18 mouse cellular contexts compared by ENCODE assay signal in the genomic region with DNA sequence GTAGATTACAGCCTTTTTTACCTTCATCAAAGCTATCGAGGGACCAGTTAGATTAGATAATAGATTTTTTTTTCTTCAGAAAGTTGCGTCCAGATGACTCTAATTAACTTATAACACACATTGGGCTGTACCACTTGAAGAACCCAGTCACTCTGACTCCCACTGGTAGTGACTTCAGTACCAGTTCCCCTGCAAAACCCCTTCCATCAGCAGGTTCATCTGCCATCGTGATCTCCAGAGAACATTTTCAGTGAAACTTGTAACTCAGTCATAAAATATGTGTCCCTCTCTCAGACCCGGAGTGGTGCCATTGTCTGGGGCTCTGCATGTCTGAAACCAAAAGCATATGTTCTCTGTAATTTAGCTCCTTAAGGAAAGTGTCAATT.
DNase-seq lines count a peak whose midpoint lies in the region; ATAC-seq and TF ChIP-seq lines count a peak whose summit lies in the region.
"Had no signal": no experiment of that assay in that cellular context is flagged by ENCODE, and none has a peak within 500 bp of the region (broad histone marks: within the 10 kb centered on the region; RNA-seq: fewer than 3 reads in every experiment).

No protein-coding gene starts in this region.

- 0 out of 2 replicates have a peak, but pooled peaks cover 3% of the 10 kb centered on the region for H3K36me3 ChIP-seq in hindbrain, embryonic 10.5 days
- H3K36me3 ChIP-seq in hindbrain, embryonic 14.5 days (replicated peaks; ENCODE audit: control insufficient read depth, insufficient read depth): no peaks in the 10 kb centered on the region
- H3K36me3 ChIP-seq in midbrain, embryonic 11.5 days (ENCODE audit: control insufficient read depth, insufficient read depth, low read length): no peaks in the 10 kb centered on the region
- no peaks in the 10 kb centered on the region for H3K36me3 ChIP-seq in midbrain, postnatal 0 days (ENCODE audit: insufficient read depth, low read length)
- H3K36me3 ChIP-seq in embryonic facial prominence, embryonic 10.5 days (replicated peaks): no peaks in the 10 kb centered on the region
- no peaks in the 10 kb centered on the region for H3K36me3 ChIP-seq in midbrain, embryonic 14.5 days (ENCODE audit: control insufficient read depth, insufficient read depth, low read length)
- no peaks in the 10 kb centered on the region for H3K36me3 ChIP-seq in heart, embryonic 10.5 days
- H3K36me3 ChIP-seq: embryonic facial prominence, embryonic 12.5 days; forebrain, embryonic 12.5 days; hindbrain, embryonic 15.5 days had no signal

- peak overlapping the region; percentile 79 for H3K27ac ChIP-seq in hindbrain, embryonic 10.5 days
- no peak overlapping the region for H3K27ac ChIP-seq in hindbrain, embryonic 14.5 days
- H3K27ac ChIP-seq in midbrain, embryonic 11.5 days (ENCODE audit: low read depth, low read length): peak overlapping the region; percentile 40
- no peak overlapping the region for H3K27ac ChIP-seq in midbrain, postnatal 0 days (ENCODE audit: low read depth, low read length)
- peak overlapping the region; percentile 49 for H3K27ac ChIP-seq in embryonic facial prominence, embryonic 10.5 days (replicated peaks)
- H3K27ac ChIP-seq in midbrain, embryonic 14.5 days (replicated peaks; ENCODE audit: low read depth, low read length): no peak overlapping the region
- no peak overlapping the region for H3K27ac ChIP-seq in heart, embryonic 10.5 days
- H3K27ac ChIP-seq: embryonic facial prominence, embryonic 12.5 days; forebrain, embryonic 12.5 days; heart, embryonic 13.5 days; hindbrain, embryonic 15.5 days had no signal

- peak; percentile 45 for DNase-seq in hindbrain, embryonic 10.5 days (ENCODE audit: low spot score)
- DNase-seq in hindbrain, embryonic 14.5 days (ENCODE audit: low spot score): no peak
- peak; percentile 93 for DNase-seq in midbrain, embryonic 11.5 days (ENCODE audit: low spot score, missing footprints)
- DNase-seq in midbrain, postnatal 0 days (ENCODE audit: low spot score): no peak
- DNase-seq in embryonic facial prominence, embryonic 10.5 days (ENCODE audit: low spot score): no peak
- peak; percentile 13 for DNase-seq in midbrain, embryonic 14.5 days
- no peak for DNase-seq in heart, embryonic 10.5 days (ENCODE audit: low spot score)
- DNase-seq: adrenal gland, postnatal 10 days; cerebellum, adult 11 months; cerebellum, adult 8-10 months; cerebellum, postnatal 14 days; forebrain, postnatal 0 days; gastrocnemius, postnatal 14 days; heart, postnatal 36 days had no signal

- peaks cover 93% of the 10 kb centered on the region for H3K27me3 ChIP-seq in hindbrain, embryonic 10.5 days (ENCODE audit: insufficient read depth, poor library complexity, severe bottlenecking)
- peaks cover 15% of the 10 kb centered on the region; the same call in 1 of the 2 replicates for H3K27me3 ChIP-seq in hindbrain, embryonic 14.5 days (ENCODE audit: control insufficient read depth, insufficient read depth, low read length)
- H3K27me3 ChIP-seq in midbrain, embryonic 11.5 days (ENCODE audit: control insufficient read depth, insufficient read depth, low read length): peaks cover 51% of the 10 kb centered on the region
- H3K27me3 ChIP-seq in midbrain, postnatal 0 days (ENCODE audit: insufficient read depth, low read length): no peaks in the 10 kb centered on the region
- H3K27me3 ChIP-seq in embryonic facial prominence, embryonic 10.5 days (replicated peaks; ENCODE audit: low read depth, poor library complexity, severe bottlenecking): peaks cover 88% of the 10 kb centered on the region
- H3K27me3 ChIP-seq in midbrain, embryonic 14.5 days (ENCODE audit: control insufficient read depth, insufficient read depth, low read length): peaks cover 22% of the 10 kb centered on the region
- H3K27me3 ChIP-seq in heart, embryonic 10.5 days (ENCODE audit: insufficient read depth, poor library complexity, severe bottlenecking): peaks cover 42% of the 10 kb centered on the region
- H3K27me3 ChIP-seq: heart, embryonic 13.5 days had no signal

- H3K4me2 ChIP-seq in hindbrain, embryonic 14.5 days (replicated peaks): no peak overlapping the region
- peak overlapping the region; percentile 4 for H3K4me2 ChIP-seq in midbrain, embryonic 11.5 days
- no peak overlapping the region for H3K4me2 ChIP-seq in midbrain, postnatal 0 days (ENCODE audit: low read depth, low read length, poor library complexity, severe bottlenecking)
- no peak overlapping the region for H3K4me2 ChIP-seq in midbrain, embryonic 14.5 days (ENCODE audit: low read length)
- H3K4me2 ChIP-seq: embryonic facial prominence, embryonic 12.5 days; heart, embryonic 13.5 days; hindbrain, embryonic 15.5 days had no signal

- WGBS in hindbrain, embryonic 10.5 days: 18% methylated on average over 4 of the region's 4 CpGs
- 22% methylated on average over 4 of the region's 4 CpGs for WGBS in hindbrain, embryonic 14.5 days
- WGBS in midbrain, embryonic 11.5 days: 18% methylated on average over 4 of the region's 4 CpGs
- 39% methylated on average over 4 of the region's 4 CpGs for WGBS in midbrain, postnatal 0 days
- WGBS in embryonic facial prominence, embryonic 10.5 days: 14% methylated on average over 4 of the region's 4 CpGs
- 8% methylated on average over 4 of the region's 4 CpGs for WGBS in midbrain, embryonic 14.5 days
- WGBS in heart, embryonic 10.5 days: 37% methylated on average over 4 of the region's 4 CpGs

- no peak overlapping the region for H3K9ac ChIP-seq in hindbrain, embryonic 14.5 days
- H3K9ac ChIP-seq in midbrain, embryonic 11.5 days (ENCODE audit: low read length): no peak overlapping the region; the same call in 1 of the 2 replicates
- H3K9ac ChIP-seq in midbrain, postnatal 0 days (replicated peaks; ENCODE audit: low read length, poor library complexity, severe bottlenecking): no peak overlapping the region
- no peak overlapping the region for H3K9ac ChIP-seq in midbrain, embryonic 14.5 days (replicated peaks; ENCODE audit: low read length)
- H3K9ac ChIP-seq: embryonic facial prominence, embryonic 12.5 days; forebrain, embryonic 12.5 days; forebrain, postnatal 0 days; heart, embryonic 13.5 days; hindbrain, embryonic 15.5 days had no signal

- no peak for ATAC-seq in hindbrain, embryonic 14.5 days (ENCODE audit: low FRiP score)
- peak; percentile 1; the same call in 1 of the 2 replicates for ATAC-seq in midbrain, embryonic 11.5 days (ENCODE audit: low FRiP score)
- no peak for ATAC-seq in midbrain, postnatal 0 days (ENCODE audit: low FRiP score)
- ATAC-seq in midbrain, embryonic 14.5 days (ENCODE audit: low FRiP score, low TSS enrichment): no peak
- ATAC-seq: forebrain, postnatal 0 days had no signal

- H3K9me3 ChIP-seq in hindbrain, embryonic 10.5 days: no peaks in the 10 kb centered on the region
- H3K9me3 ChIP-seq in hindbrain, embryonic 14.5 days (ENCODE audit: control insufficient read depth, low read length): no peaks in the 10 kb centered on the region
- H3K9me3 ChIP-seq in midbrain, embryonic 11.5 days (ENCODE audit: control insufficient read depth, low read length): no peaks in the 10 kb centered on the region
- no peaks in the 10 kb centered on the region for H3K9me3 ChIP-seq in midbrain, postnatal 0 days (ENCODE audit: low read length)
- no peaks in the 10 kb centered on the region for H3K9me3 ChIP-seq in embryonic facial prominence, embryonic 10.5 days
- H3K9me3 ChIP-seq in midbrain, embryonic 14.5 days (ENCODE audit: control insufficient read depth, low read length): no peaks in the 10 kb centered on the region
- no peaks in the 10 kb centered on the region for H3K9me3 ChIP-seq in heart, embryonic 10.5 days
- H3K9me3 ChIP-seq: embryonic facial prominence, embryonic 12.5 days; forebrain, embryonic 12.5 days; heart, embryonic 13.5 days; hindbrain, embryonic 15.5 days had no signal

- no peak for TF ChIP-seq CTCF in midbrain, postnatal 0 days (IDR thresholded peaks at IDR 0.05)

- 0 out of 2 replicates have a peak overlapping the region, but pooled peaks have one; percentile 22 for H3K4me3 ChIP-seq in hindbrain, embryonic 10.5 days
- H3K4me3 ChIP-seq in hindbrain, embryonic 14.5 days (replicated peaks; ENCODE audit: low read length): no peak overlapping the region
- no peak overlapping the region for H3K4me3 ChIP-seq in midbrain, embryonic 11.5 days (ENCODE audit: low read depth, low read length)
- no peak overlapping the region for H3K4me3 ChIP-seq in midbrain, postnatal 0 days (ENCODE audit: low read depth, low read length)
- H3K4me3 ChIP-seq in embryonic facial prominence, embryonic 10.5 days: no peak overlapping the region
- H3K4me3 ChIP-seq in midbrain, embryonic 14.5 days (replicated peaks; ENCODE audit: low read depth, low read length): no peak overlapping the region
- no peak overlapping the region for H3K4me3 ChIP-seq in heart, embryonic 10.5 days
- H3K4me3 ChIP-seq: embryonic facial prominence, embryonic 12.5 days; forebrain, embryonic 12.5 days; heart, embryonic 13.5 days; hindbrain, embryonic 15.5 days had no signal

- peaks cover 68% of the 10 kb centered on the region for H3K4me1 ChIP-seq in hindbrain, embryonic 10.5 days (replicated peaks)
- H3K4me1 ChIP-seq in hindbrain, embryonic 14.5 days (replicated peaks; ENCODE audit: control insufficient read depth, insufficient read depth, low read length): peaks cover 19% of the 10 kb centered on the region
- H3K4me1 ChIP-seq in midbrain, embryonic 11.5 days (ENCODE audit: control insufficient read depth, insufficient read depth, low read length): peaks cover 37% of the 10 kb centered on the region
- no peaks in the 10 kb centered on the region for H3K4me1 ChIP-seq in midbrain, postnatal 0 days (ENCODE audit: insufficient read depth, low read length)
- peaks cover 52% of the 10 kb centered on the region for H3K4me1 ChIP-seq in embryonic facial prominence, embryonic 10.5 days
- peaks cover 30% of the 10 kb centered on the region; the same call in 1 of the 2 replicates for H3K4me1 ChIP-seq in midbrain, embryonic 14.5 days (ENCODE audit: control insufficient read depth, insufficient read depth, low read length)
- H3K4me1 ChIP-seq in heart, embryonic 10.5 days: peaks cover 61% of the 10 kb centered on the region

Comparison
In these comparisons a context has a peak if more than half of its experiments do, and no peak if none do; other contexts are left out.
1. DNase-seq: peak in hindbrain, embryonic 10.5 days (single experiment), midbrain, embryonic 11.5 days (single experiment) and midbrain, embryonic 14.5 days (single experiment); none in hindbrain, embryonic 14.5 days (single experiment), midbrain, postnatal 0 days (single experiment), embryonic facial prominence, embryonic 10.5 days (single experiment) and heart, embryonic 10.5 days (single experiment).
2. H3K27ac ChIP-seq: peak in hindbrain, embryonic 10.5 days (single experiment), midbrain, embryonic 11.5 days (single experiment) and embryonic facial prominence, embryonic 10.5 days (single experiment); none in hindbrain, embryonic 14.5 days (single experiment), midbrain, postnatal 0 days (single experiment), midbrain, embryonic 14.5 days (single experiment) and heart, embryonic 10.5 days (single experiment).